Mouse (Mus musculus) midbrain, embryonic 10.5 days (tissue): ENCODE results near the gene Fam227a. TPM values are rescaled to one million over a fixed set of nuclear protein-coding genes. Genes with fewer than 3 reads are reported as not detected.

Experiments
- DNase-seq: peaks from one replicate; pipeline ENCODE4 v3.0.0-alpha.2; 2017; ENCODE audit warnings: low spot score
- H3K27ac ChIP-seq: fragments of 300-500 bp; sonication (generic); replicated peaks from 2 replicates; pipeline ENCODE4 v1.5.1; 2016; ENCODE audit warnings: mild to moderate bottlenecking
- H3K27me3 ChIP-seq: fragments of 300-500 bp; sonication (generic); 2 replicates; pipeline ENCODE4 v1.6.1; 2016; ENCODE audit warnings: low read depth, mild to moderate bottlenecking; ENCODE audit not compliant: poor library complexity, severe bottlenecking
- H3K36me3 ChIP-seq: fragments of 300-500 bp; sonication (generic); 2 replicates; pipeline ENCODE4 v1.6.1; 2016; ENCODE audit warnings: mild to moderate bottlenecking, moderate library complexity
- H3K4me1 ChIP-seq: fragments of 300-500 bp; sonication (generic); 2 replicates; pipeline ENCODE4 v1.6.1; 2016
- H3K4me3 ChIP-seq: fragments of 300-500 bp; sonication (generic); 2 replicates; pipeline ENCODE4 v1.5.1; 2016; ENCODE audit warnings: mild to moderate bottlenecking, moderate library complexity
- H3K9me3 ChIP-seq: fragments of 300-500 bp; sonication (generic); replicated peaks from 2 replicates; pipeline ENCODE4 v1.6.1; 2016; ENCODE audit warnings: mild to moderate bottlenecking
- WGBS: fragments of 180-500 bp; shearing (Covaris S2); methylation state at CpG from one replicate; pipeline ENCODE4 v1.1.7; 2016; 5-methylcytosine and 5-hydroxymethylcytosine counted together
- microRNA-seq: library from miRNA; unstranded; fragments of <30 nt; microRNA quantifications from one replicate; pipeline ENCODE4, GENCODE M21; 2017
- polyA plus RNA-seq: library from polyadenylated mRNA; unstranded; fragments of >200 nt; fragmentation: Nextera tagmentation; extraction: Ambion mirVana; gene quantifications from 2 replicates; pipeline ENCODE4 v1.2.1, GENCODE M21; 2016

The Fam227a gene
- polyA plus RNA-seq, 1 experiment from 2014 or later = 2.2 TPM

DNA sequence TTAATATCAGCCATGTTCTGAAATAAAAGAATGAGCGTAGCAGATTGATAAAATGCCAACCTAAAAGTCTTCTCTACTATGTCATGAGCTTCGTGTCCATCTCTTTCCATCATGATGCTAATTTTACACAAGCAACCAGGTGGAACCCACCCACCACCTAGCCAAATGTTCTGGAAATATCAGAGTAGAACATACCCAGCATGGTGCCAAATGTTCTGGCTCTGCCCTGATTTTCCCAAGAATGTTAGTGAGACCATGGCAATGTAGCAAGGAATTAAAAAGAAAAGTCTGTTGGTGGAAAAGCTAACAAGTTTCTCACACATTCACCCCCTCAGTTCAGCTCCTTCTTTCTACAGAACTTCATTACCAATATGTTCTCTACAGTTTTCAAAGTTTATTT lies 58.6 kb downstream of the Fam227a start:
- Histone ChIP-seq H3K4me1 (peaks cover 10% of the 10 kb centered on the region), H3K36me3 (no peaks in the 10 kb centered on the region), H3K27me3 (peaks cover 21% of the 10 kb centered on the region), H3K4me3 (no peak overlapping the region), H3K9me3 (0 out of 2 replicates have a peak, but pooled peaks cover 4% of the 10 kb centered on the region), H3K27ac (no peak overlapping the region)
- WGBS = 89% methylated on average over 2 of the region's 2 CpGs
- no peak for DNase-seq

- Histone ChIP-seq H3K9me3 (0 out of 2 replicates have a peak, but pooled peaks cover 4% of the 10 kb centered on the region), H3K27ac (no peak overlapping the region), H3K4me3 (no peak overlapping the region), H3K36me3 (no peaks in the 10 kb centered on the region), H3K4me1 (no peaks in the 10 kb centered on the region), H3K27me3 (peaks cover 6% of the 10 kb centered on the region; the same call in 1 of the 2 replicates)
- DNase-seq = no peak
- WGBS = 95% methylated on average over 1 of the region's 1 CpGs
Observed at GRCm38 (mm10) chr15:79598715-79599114, 60.0 kb downstream of the Fam227a start.

- 53% methylated on average over 1 of the region's 1 CpGs for WGBS
Observed at GRCm38 (mm10) chr15:79581581-79581980, 77.2 kb downstream of the Fam227a start.

DNA sequence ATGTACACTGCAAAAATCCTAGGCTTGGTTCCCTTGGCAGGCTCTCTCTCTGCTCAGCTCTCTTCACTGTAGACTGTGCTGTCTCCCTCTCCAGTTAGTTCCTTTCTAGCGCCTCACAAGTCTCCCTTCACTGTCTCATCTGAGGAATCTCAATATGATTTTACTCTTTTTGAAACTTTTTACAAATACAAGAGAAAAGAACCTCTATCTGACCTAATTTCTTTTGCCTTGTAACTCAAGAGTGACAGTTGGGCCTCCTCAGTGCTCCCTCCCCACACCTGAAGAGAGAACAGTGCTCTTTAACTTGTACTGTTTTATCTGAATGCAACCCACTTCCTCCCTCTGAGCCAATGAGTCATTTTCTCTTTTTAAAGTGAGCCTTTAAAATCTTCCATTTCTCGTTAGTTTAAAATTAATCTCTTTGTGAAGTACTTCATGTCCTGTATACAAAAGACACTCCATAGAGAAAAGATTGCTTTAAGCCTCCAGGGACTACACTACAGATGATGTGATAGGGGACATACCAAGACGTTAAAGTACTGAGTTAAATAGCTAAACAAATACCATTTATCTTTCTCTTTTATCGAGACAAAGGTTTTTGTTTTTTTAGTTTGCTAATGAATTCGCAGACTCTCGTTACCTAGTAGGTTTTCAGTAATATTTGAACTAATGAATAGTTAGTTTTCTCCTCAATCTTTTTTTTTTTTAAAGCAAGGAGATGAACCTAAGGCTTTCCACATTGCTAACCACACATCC lies 80.9 kb downstream of the Fam227a start:
- H3K4me3 ChIP-seq = no peak overlapping the region
- no peaks in the 10 kb centered on the region for H3K27me3 ChIP-seq
- H3K27ac ChIP-seq = no peak overlapping the region
- no peaks in the 10 kb centered on the region for H3K9me3 ChIP-seq
- H3K36me3 ChIP-seq = no peaks in the 10 kb centered on the region
- DNase-seq = no peak
- no peaks in the 10 kb centered on the region for H3K4me1 ChIP-seq
- 73% methylated on average over 6 of the region's 6 CpGs for WGBS

More at GRCm38 (mm10) chr15:79581581-79581980, 77.2 kb downstream of the Fam227a start:
- H3K27me3 ChIP-seq = no peaks in the 10 kb centered on the region
- no peak overlapping the region for H3K27ac ChIP-seq
- H3K4me3 ChIP-seq = no peak overlapping the region
- no peaks in the 10 kb centered on the region for H3K9me3 ChIP-seq
- no peak for DNase-seq
- H3K4me1 ChIP-seq = no peaks in the 10 kb centered on the region
- H3K36me3 ChIP-seq = no peaks in the 10 kb centered on the region

GRCm38 (mm10) chr15:79576947-79577346 lies 81.8 kb downstream of the Fam227a start:
- 94% methylated on average over 2 of the region's 2 CpGs for WGBS
- H3K27ac ChIP-seq = no peak overlapping the region
- H3K36me3 ChIP-seq = no peaks in the 10 kb centered on the region
- H3K27me3 ChIP-seq = no peaks in the 10 kb centered on the region
- H3K4me1 ChIP-seq = no peaks in the 10 kb centered on the region
- no peaks in the 10 kb centered on the region for H3K9me3 ChIP-seq
- DNase-seq = no peak
- no peak overlapping the region for H3K4me3 ChIP-seq

- H3K27me3 ChIP-seq = no peaks in the 10 kb centered on the region
- no peak overlapping the region for H3K27ac ChIP-seq
- no peaks in the 10 kb centered on the region for H3K4me1 ChIP-seq
- no peaks in the 10 kb centered on the region for H3K9me3 ChIP-seq
- DNase-seq = no peak
- H3K4me3 ChIP-seq = no peak overlapping the region
- H3K36me3 ChIP-seq = no peaks in the 10 kb centered on the region
- 75% methylated on average over 1 of the region's 1 CpGs for WGBS
Observed at GRCm38 (mm10) chr15:79575543-79576222, 83.1 kb downstream of the Fam227a start.

DNA sequence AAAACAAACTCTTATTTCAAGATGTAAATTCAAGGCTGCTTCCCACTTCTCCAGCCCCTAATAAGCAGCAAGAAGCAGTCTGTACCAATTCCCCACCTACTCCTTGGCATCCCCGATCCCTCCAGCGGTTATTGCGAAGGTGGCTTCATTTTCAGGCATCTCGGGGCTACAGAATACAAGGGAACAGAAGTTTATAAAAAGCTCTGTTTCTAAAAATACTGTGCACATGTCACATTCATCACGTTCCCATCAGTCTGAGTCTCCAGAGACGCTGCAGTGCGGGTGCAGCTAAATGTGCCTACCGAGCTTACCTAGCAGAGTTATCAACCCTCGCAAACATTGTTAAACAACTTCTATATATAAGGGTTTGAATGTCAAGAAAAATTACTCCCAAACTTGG lies 96.3 kb downstream of the Fam227a start:
- Histone ChIP-seq H3K4me3 (no peak overlapping the region), H3K4me1 (no peaks in the 10 kb centered on the region), H3K36me3 (no peaks in the 10 kb centered on the region), H3K27me3 (no peaks in the 10 kb centered on the region), H3K27ac (no peak overlapping the region), H3K9me3 (no peaks in the 10 kb centered on the region)
- DNase-seq = no peak
- WGBS = 92% methylated on average over 9 of the region's 9 CpGs

DNA sequence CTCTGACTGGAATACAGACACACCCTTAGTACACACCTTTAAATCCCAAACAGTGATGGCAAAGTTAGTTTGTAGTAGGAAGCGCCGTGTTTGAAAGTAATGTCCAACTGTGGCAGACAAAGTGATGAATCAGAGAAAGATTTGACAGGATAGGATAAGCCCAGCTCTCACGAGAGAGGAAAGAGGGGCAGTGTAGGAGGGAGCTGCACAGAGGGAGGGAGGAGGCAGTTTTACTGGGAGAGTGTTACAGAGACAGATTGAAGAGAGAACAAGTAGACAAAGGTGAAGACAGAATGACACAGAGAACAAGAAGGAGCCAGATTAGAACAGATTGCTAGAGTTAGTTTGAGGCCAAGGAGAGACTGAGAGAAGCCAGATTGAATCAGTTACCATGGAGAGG lies 99.1 kb downstream of the Fam227a start:
- Histone ChIP-seq H3K36me3 (no peaks in the 10 kb centered on the region), H3K9me3 (no peaks in the 10 kb centered on the region), H3K27me3 (no peaks in the 10 kb centered on the region), H3K4me1 (no peaks in the 10 kb centered on the region), H3K27ac (no peak overlapping the region), H3K4me3 (no peak overlapping the region)
- DNase-seq = no peak
- WGBS = 70% methylated on average over 3 of the region's 3 CpGs

Small RNA genes lying within 50 kb of the gene (microRNA-seq; reads per million reads assigned to microRNA genes)
- gene Gm27903 = not detected

Other genes starting within 250 kb of the Fam227a start
- gene Csnk1e, start 203.4 kb downstream of the Fam227a start, polyA plus RNA-seq = 128 and 162 TPM in 2 replicates
- 0.05 TPM in 1 of 2 replicates, not detected in the other for gene Kcnj4, start 153.7 kb downstream of the Fam227a start, polyA plus RNA-seq
- 15.5 and 24.2 TPM in 2 replicates for gene Kdelr3, start 142.5 kb downstream of the Fam227a start, polyA plus RNA-seq
- gene Ddx17, start 112.2 kb downstream of the Fam227a start, polyA plus RNA-seq = 43.5 and 48.1 TPM in 2 replicates
- 1.5 TPM in 2 replicates for gene Dmc1, start 53.8 kb downstream of the Fam227a start, polyA plus RNA-seq
- gene Cby1, start 243 bp upstream of the Fam227a start, polyA plus RNA-seq = 88.0 and 89.1 TPM in 2 replicates
- 252 and 279 TPM in 2 replicates for gene Tomm22, start 11.9 kb upstream of the Fam227a start, polyA plus RNA-seq
- gene Josd1, start 29.0 kb upstream of the Fam227a start, polyA plus RNA-seq = 17.6 and 18.9 TPM in 2 replicates
- gene Gtpbp1, start 31.9 kb upstream of the Fam227a start, polyA plus RNA-seq = 46.6 and 49.0 TPM in 2 replicates
- 2.2 and 3.9 TPM in 2 replicates for gene Sun2, start 83.6 kb upstream of the Fam227a start, polyA plus RNA-seq
- gene Dnal4, start 118.9 kb upstream of the Fam227a start, polyA plus RNA-seq = 63.9 and 81.5 TPM in 2 replicates
- gene Nptxr, start 145.8 kb upstream of the Fam227a start, polyA plus RNA-seq = 2.2 and 3.4 TPM in 2 replicates
- gene Npcd, start 175.3 kb upstream of the Fam227a start, polyA plus RNA-seq = 0.16 TPM in 1 of 2 replicates, not detected in the other
- gene Cbx6, start 175.7 kb upstream of the Fam227a start, polyA plus RNA-seq = 24.0 and 30.4 TPM in 2 replicates
- 6.2 and 8.5 TPM in 2 replicates for gene Apobec3, start 232.7 kb upstream of the Fam227a start, polyA plus RNA-seq